Mouse (Mus musculus): Measurements from ENCODE around the gene Cnst.

Cnst gene

DNA sequence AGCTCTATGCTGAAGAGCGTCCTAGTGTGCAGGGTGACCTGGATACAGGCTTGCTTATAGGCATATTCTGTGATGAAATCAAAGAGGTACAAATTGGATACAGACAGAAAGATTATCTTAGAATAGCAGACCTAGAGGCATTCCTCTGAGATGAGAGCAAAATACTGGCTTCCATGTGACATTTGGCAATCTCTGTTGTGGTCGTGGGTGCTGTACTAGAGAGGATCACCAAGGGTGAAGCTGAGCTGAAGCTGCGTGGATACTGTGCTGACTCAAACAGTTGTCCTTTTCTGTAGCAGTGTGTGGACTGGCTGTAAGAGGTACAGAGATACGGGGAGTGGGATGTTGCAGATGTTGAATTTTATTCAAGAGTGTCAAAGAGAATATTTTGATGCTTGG is 7.8 kb downstream of the Cnst start:
- DNase-seq = no peak

DNA sequence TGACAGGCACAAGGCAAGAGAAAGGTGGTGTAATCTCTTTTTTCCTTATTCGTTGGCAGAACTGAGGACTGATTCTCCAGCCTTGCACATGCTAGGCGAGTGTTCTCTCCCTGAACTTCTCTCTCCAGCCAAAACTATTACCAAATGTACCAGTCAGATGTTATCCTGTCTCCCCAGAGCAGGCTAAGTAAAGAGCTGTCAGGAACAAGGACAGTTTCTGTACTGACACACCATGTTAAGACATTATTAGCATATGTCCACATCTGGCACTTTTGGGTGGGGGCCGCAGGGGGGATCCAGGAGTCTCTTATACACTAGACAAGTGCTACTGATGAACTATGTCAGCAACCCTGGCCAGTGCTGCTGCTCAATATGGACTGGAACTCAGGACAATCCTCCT is 10.8 kb downstream of the Cnst start:
- no peak for DNase-seq

DNA sequence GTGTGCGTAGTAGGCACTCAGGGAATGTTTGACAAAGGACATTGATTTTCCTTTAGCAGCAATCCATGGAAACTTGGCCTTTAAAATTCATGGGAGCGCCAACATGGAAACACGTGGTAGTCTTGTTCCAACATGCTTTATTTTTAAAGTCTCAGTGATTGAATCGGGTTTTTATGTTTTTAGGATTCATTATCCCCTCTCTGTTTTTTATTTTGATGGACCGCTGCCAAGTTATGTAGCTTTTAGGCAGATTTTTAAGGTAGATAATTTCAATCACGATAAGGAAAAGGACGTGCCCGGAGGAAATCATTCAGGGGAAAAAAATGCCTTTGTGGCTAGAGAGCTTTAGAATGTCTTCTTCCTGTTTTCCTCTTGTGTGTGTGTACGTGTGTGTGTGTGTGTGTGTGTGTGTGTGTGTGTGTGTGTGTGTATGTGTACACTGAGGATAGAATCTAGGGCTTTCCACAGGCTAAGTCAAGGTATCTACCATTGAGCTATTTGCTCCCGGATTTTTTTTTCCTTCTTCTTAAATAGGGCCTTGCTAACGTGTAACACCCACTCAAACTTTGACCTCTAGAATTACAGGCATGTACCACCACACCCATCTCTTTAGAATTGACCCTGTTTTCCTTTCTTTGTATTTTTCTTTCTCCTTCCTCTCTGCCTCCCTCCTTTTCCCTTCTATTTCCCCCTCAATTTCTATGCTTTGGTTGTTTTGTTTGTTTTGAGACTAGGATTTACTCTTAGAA is 13.4 kb downstream of the Cnst start:
- DNase-seq = no peak

DNA sequence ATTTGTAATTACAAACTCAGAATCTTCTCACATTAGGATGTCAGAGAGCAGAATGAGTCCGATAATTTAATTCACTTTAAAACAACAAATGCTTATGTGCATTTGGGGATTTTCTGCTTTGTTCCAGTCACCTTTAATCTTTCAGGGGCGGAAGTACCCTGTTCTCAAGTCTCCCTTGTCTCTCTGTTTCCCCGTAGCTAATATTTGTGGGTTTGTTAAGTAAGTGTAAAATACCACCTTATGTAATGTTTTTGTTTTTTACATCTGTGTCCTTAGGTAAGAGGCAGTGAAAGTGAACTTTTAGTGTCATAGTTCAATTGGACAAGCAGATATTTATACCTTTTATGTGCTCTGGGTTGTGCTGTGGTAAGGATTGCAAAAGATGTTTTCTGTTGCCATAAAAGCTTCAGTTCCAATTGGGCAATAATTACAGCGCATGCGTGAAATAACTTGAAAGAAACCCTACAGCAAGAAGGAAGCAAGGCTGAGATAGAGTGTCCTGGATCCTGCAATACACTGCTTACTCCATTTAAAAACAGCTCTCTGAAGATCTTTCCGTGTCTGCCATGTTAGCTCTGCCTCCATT is 14.8 kb downstream of the Cnst start:
- no peak for DNase-seq

DNA sequence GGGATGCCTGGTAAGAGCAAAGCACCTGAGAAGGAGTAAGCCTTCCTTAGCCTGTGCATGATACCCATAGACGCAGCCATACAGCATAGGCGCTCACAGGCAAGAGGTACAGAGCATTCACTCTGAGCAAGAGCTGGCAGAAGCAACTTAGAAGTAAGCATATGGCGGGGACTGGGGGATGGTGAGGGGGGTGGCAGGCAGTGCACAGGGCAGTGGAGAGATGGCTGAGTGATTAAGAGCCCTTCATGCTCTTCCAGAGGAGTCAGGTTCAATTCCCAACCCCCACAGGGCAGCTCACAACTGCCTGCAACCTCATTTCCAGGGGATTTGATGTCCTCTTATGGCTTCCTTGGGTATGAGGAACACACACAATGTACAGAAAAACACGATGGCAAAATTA is 17.0 kb downstream of the Cnst start:
- no peak for DNase-seq

DNA sequence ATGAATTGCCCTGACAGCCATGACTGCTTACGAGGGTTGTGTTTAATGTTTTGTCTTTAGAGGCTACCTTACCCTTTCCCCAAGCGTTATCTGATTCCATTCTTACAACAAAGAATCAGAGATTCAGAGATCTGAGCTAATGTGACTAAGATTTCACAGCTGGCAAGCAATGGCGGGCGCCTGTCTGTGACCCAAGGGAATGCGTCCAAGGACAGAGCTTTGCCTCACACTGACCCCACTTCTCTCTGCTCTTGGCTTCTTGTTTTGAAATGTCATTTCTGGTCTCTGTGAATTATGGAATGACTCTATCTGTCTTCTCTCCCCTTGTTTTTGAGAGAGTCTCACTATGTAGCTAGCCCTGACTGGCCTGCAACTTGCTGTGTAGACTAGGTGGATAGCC is 17.8 kb downstream of the Cnst start:
- no peak for DNase-seq

DNA sequence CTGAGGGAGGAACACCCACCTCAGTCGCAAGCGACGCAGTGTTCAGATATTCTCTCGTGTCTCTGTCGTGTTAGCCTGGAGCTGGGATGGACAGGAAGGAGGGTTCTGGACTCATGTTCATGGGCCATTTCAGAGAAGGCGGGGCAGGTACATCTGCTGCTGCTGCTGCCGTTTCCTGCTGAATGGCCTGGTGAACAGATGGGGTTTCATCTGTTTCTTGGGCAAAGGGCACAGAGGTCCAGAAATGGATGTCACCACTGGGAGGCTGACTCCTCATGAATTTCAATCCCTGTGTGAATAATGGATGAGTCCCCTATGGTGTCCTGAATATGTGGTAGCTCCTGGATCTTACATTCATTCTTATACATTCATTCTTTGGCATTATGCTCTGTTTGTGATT is 21.4 kb downstream of the Cnst start:
- DNase-seq = no peak

DNA sequence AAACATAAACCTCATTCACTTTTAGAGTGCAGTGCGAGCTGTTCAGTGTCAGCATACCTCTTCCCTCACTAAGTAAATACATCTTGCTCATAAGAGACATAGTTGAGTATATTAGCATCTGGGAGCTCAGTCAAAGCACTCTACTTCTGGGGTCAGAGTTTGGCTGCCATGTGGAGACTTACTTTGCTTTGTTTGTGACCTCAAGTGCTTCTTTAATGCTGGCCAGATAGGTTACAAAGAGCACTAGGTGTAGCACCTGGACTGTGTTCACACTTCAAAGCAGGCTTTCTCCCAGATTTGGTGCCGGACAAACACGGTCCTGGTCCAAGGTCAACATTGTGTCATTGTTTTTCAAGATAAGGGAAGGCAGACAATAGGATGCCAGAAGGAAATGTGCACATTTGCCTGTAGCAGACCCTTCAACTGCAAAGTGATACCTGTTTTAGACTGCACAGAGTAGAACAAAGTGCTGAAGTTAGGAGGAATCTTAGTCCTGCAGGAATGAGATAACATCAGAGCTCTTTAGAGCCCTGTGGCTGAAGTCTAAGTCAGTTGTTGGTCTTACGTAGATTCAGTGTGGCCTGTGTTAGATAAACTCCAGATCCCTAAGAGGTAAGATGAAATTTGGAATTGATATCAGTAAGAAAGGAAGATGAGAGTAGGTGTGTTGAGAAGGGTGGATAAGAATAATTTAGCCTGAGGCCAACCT is 22.7 kb downstream of the Cnst start:
- no peak for DNase-seq

DNA sequence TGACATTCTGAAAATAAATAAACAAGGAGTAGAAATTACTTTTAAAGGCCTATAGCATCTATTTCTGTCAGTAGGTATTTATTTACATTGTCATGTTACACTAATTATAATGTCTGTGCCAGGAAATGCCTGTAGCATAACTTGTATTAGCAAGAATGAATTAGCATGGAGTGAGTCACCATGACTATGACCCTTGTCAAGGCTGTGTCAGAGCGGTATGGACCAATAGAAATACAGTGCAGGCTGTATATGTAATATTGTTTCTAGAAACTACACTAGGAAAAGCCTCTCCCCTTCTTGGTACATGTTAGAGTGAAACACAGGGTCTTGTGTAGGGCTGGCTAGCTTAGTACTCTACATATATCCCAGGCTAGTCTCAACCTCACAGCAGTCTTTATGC is 24.3 kb downstream of the Cnst start:
- DNase-seq = no peak

DNA sequence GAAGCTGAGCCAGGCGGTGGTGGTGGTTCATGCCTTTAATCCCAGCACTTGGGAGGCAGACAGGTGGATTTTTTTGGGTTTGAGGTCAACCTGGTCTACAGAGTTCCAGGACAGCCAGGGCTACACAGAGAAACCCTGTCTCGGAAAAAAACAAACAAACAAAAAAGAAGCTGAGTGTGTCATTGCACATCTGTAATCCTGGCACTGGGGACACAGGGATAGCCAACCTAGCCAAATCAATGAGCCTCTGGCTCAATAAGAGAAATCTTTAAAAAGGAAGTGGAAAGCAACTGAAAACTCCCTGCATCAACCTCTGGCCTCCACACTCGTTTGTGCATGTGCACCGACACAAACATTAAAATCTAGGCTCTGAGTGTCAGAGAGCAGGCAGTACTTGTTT is 25.5 kb downstream of the Cnst start:
- no peak for DNase-seq

DNA sequence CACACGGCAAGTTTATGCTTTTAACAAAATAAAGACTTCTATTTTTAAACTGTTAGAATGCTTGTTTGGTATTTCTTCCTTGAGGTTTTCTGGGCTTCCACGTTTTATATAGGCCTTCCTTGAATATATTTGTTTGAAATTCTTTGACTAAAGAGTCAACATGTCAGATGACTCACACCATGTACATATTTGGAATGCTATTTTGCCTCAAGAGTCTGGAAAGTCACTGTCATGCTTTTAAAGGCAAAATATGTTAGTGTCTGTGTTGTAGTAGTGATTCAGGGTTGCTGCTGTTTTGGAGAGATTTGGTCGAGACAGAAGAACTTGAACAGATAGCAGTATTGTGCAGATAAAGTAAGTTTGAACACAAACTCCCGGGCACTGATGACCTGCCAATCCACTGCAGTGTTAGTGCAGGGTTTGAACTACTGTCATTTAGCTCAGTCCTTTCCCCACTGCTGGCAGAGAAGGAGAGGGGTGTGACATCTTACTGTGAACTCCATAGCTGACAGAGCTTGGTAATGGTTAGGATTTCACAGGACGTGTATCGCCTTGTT is 27.6 kb downstream of the Cnst start:
- no peak for DNase-seq

DNA sequence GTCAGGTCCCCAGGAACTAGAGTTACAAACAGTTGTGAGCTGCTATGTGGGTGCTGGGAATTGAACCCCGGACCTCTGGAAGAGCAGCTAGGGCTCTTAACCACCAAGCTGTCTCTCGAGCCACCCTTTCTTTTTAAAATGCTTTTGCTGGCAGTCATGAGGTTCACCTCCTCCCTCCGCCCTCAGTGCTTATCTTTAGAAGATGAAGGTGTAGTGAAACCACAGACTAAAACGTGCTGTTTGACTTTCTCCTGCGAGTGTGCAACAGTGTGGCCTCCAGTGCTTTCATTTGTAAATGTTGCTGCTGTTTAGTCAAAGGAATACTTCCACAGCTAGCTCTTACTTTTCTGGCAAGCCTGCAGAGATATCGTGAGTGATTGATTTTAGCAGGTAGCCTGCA is 32.5 kb downstream of the Cnst start:
- no peak for DNase-seq

DNA sequence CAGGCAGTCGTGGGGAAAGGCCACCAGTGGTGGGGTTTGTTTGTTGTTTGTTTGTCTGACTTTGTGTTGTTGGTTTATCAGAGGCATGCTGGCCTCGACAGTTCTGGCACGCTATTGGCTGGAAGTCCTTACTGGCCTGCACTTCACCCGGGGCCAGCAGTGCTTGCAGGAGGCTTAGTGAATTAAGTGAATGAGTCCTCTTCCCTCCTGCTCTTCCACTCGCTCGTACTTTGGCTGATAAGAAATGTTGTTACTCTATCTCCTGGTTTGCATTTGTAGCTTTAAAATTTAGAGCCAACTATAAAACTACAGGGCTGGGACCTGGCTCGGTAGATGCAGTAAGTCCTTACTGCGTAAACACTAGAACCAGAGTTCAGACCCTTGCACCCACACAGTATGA is 34.0 kb downstream of the Cnst start:
- no peak for DNase-seq

DNA sequence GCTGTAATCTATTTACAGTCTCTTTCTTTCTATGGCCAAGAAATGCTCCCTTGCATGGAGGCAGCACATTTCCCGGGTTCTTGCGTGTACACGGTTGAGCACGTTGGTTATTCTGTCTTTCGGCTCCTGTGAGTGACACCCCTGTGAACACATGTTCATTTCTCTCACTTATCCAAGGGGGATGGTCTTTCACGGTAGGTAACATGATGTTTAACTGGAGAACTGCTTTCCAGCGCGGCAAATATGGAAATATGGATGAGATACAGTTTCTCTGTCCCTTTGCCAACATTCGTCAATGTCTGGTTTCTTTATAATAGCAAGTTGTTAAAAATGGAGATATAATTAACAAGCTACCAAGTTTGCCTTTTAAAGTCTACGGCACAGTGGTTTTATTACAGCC is 35.3 kb downstream of the Cnst start:
- DNase-seq = no peak

DNA sequence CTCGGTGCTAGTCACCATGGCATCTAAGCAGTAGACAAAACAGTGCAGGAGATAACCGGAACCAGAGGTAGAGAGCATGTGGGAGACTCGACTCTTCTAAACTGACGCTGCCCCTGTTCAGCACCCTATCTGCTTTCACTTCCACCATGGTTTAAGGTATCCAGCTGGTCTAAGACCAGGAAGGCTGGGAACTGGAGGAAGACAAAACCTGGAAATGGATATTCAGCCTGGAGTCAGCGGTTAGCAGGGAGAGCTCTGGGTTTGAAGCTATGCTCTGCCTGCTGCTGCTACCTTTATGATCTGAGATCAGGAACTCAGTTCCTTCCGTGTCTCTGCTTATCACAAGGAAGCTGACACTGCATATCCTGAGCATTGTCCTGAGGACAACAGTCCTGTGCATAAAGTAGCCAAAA is 35.9 kb downstream of the Cnst start:
- peak; percentile 19 for DNase-seq

DNA sequence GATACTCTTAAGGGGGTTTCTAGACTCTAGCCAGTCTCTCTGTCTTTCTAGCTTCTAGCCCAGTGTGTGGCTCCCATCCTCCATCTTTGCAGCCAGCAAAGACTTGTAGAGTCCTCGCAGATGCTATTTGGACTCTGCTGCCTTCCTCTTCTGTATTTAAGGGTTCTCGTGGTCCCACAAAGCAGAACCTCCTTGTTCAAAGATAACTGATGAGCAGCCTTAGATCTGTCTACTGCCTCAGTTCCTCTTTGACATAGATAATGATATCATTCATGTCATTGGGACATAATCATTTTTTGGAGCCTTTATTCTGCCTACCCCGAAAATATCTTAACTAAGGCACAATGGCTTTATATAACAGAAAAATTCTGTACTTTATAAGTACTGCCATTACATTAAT is 36.9 kb downstream of the Cnst start:
- no peak for DNase-seq

DNA sequence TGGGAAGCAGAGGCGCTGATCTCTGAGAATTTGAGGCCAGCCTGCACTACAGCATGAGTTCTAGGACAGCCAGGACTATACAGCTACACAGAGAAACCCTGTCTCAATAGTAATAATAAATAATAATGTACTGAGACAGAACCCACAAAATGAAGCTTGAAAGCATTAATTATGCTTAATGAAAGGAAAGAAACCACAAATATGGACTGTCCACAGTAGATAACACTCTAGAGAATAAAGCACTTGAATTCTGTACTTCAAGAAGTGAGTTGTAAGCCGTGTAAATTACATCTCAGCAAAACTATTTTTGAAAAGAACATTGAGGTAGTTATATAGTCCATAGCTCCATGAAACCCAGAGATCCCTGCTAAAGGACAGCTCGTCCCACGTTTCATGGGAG is 38.0 kb downstream of the Cnst start:
- no peak for DNase-seq

DNA sequence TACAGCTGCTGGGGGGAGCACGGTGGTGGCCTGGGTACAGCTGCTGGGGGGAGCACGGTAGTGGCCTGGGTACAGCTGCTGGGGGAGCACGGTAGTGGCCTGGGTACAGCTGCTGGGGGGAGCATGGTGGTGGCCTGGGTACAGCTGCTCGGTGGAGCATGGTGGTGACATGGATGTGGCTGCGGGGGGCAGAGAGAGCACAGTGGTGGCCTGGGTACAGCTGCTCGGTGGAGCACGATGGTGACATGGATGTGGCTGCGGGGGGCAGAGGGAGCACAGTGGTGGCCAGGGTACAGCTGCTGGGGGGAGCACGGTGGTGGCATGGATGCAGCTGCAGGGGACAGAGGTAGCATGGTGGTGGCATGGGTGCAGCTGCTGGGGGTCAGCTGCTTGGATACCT is 39.5 kb downstream of the Cnst start:
- DNase-seq = no peak

DNA sequence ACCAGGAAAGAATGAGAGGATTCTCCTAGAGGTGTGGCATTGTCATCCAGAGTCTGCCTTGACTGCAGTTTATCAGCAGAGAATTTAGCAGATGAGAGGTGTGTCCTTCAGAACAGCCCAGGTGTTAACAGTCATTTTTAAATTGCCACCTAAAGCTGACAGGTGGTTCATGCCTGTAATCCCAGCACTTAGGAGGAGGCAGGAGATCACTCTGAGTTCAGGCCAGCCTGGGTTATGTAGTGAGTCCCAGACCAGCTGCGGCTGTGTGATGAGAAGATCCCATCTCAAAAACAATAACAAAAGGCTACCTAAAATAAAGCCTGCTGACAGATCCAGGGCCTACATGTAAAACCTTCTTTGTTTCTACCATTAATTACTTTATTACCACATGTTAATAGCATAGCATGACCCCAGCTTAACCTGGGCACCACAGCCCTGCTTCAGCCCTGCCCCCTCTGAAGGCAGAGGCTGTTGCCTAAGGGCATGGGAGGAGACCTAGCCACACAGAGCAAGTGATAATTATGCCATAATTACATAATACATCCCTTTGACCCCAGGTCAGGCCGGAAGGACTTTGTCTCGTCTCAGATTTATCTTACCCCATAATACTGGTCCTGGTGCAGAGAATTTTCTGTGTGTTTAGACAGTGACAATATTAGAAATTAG is 40.4 kb downstream of the Cnst start:
- DNase-seq = no peak

DNA sequence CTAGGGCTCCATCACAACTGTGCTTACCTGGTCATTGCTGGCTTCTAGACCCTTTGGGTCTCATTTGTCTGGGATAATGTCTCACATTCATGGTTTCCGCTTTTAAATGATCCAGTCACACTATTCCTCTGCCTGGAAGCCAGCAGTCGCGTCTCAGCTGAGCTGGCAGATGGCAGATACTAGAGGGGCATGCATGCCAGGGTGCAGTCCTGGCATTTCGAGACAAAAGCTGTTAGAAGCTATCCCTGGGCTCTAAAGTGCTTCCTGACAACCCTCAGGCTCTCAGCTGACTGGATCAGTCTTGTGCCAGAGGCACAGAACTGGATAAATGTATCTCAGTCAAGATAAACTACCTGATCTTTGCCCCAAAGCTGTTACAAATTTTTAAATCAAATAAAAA is 42.1 kb downstream of the Cnst start:
- no peak for DNase-seq

DNA sequence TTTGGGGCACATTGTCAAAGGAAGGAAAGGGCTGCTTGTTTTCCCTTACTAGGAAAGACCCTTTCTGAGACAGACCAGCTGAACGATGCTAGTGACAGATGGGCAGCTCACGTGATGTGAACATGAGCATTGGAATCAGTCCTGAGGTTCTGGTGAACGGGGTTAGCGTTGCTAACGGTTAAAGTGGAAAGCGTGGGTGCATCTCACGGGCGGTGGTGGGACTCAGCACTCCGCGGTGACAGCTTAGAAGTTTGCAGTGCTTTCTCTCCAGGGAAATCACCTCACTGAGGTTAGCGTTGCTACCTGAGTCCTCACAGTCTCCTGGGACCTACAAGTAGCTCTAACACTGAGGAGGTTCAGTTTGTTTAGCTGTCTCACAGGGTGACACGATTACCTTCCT is 45.5 kb downstream of the Cnst start:
- no peak for DNase-seq

DNA sequence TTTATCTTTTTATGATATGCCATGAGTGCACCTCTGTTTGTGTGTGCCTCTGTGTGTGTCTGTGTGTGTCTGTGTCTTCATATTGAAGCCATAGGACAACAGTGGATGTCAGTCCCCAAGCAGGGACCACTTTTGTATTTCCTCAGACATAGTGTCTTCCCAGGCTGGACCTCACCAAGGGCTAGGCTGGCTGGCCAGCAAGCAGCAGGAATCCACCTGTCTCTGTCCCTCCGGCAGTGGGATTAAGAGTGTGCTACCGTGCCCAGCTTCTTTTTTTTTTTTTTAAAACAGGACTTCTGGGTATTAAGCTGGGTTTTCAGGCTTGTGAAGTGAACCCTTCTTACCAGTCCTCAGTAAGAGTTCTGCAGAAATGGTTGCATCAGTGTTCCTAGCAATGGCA is 46.0 kb downstream of the Cnst start:
- no peak for DNase-seq

DNA sequence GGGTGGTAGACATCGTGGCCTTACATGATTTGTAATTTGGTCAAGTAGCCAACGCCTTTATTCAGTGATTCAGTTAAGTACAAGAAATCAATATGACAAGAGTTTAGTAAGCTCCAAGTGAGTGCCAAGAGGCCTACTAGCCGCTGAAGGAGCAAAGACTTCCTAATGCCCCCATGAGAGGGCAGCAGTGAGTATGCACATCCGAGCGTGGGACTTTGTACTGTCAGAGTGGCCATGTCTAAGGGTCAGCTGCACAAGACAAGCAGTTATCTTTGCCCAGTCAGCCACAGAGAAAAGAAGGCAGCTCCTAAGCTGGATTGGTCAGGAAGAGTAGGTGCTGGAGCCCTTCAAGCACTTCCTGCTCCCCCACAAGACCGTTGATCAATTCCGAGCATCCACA is 46.8 kb downstream of the Cnst start:
- peak; percentile 45 for DNase-seq

DNA sequence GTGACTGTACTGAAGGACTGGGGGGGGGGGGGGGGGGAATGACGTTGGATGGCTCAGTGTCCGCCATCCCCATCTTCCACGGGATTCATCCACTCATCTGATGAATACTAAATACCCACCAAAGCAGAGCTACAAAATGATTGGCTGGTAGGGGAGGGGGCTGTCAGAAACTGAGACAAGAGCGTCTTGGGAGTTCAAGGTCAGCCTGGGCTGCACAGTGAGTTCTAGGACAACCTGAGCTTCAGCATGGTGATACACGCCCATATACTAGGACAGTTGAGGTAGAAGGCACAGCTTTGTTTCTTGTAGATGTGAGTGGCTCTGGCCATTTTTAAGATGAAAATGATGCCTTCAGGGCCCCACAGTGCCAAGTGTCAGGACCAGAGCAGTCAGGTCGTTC is 52.2 kb downstream of the Cnst start:
- no peak for DNase-seq
